Mouse (Mus musculus): Measurements from ENCODE around the gene Ap5z1. TPM values are rescaled to one million over a fixed set of nuclear protein-coding genes. Genes with fewer than 3 reads are reported as not detected.

Gene Ap5z1
- polyA plus RNA-seq, 1 experiment from 2014 or later = 8.8 TPM

DNA sequence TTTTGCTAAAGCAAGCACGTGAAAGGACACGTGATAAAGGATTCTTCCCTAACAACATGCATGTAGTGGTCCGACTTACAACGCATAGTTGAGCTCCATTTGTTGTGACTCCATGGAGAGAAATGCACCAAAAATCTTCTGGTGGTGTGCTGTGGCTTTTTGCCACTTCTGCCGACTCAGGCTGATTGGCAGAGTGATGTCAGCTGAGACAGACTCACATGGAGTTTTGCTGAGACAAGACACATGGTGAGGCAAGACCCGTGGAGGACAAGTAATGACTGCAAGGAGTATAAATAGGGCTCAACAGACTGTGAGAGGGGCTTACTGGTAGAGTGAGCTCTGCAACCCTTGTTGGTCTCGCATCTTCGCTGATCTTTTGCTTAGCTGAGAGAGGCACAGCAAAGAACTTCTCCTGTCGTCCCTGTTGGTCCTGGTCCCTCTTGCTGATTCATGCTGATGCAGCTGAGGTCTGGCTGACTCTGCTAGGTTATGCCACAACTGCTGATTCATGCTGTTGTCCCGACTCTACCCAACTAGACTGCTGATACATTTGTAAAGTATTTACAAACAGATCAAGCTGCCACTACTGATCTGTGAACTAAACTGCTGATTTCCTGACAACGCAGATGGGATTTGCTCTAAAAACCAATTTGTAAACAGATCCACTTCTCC lies 57.6 kb downstream of the Ap5z1 start:
- no peak overlapping the region for H3K9ac ChIP-seq (replicated peaks)
- peaks cover 8% of the 10 kb centered on the region for H3K4me1 ChIP-seq (replicated peaks)
- 85% methylated on average over 11 of the region's 11 CpGs for WGBS
- no peaks in the 10 kb centered on the region for H3K36me3 ChIP-seq
- H3K27ac ChIP-seq = no peak overlapping the region
- H3K9me3 ChIP-seq = no peaks in the 10 kb centered on the region
- H3K4me3 ChIP-seq (replicated peaks) = no peak overlapping the region
- no peaks in the 10 kb centered on the region for H3K27me3 ChIP-seq
- no peak for ATAC-seq (ENCODE audit: insufficient number of reproducible peaks, insufficient read depth, low FRiP score, low TSS enrichment, low read depth)
- no peak overlapping the region for H3K4me2 ChIP-seq

DNA sequence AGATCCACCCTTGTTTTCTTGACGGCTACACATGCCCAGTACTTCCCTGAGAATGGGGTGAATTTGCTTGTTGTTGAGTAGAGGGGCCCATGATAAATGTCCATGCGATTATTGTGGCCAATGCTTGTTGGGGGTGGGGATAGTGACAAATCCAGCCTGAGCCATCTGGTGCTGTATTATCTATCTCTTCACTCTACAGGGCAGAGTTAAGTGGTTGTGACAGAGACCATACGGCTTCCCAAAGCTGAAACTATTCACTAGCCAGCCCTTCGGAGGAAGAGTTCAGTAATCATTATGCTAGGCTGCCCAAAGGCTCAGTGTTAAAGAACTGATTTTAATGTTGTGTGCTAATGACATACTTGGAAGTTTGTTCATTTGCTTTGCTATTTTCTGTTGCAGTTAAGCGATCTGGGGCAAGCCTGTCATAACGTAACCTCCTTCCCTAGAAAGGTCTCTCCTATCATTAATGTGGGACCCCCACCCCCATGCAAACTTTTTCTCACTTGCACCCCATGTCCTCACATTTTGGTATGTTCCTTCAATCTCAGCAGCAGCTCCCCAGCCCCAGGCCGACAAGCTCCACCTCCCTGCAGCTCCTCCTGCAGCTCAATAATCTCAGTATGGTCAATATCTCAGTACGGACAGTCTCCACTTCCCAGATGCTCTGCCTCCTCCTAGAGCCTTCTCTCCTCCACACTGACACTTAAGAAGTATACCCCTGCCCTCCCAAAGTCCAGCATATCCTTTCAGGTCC lies 61.1 kb downstream of the Ap5z1 start:
- no peak overlapping the region for H3K27ac ChIP-seq
- H3K4me2 ChIP-seq = no peak overlapping the region
- H3K4me1 ChIP-seq (replicated peaks) = no peaks in the 10 kb centered on the region
- peaks cover 18% of the 10 kb centered on the region for H3K27me3 ChIP-seq
- no peaks in the 10 kb centered on the region for H3K9me3 ChIP-seq
- H3K4me3 ChIP-seq (replicated peaks) = no peak overlapping the region
- no peak for ATAC-seq (ENCODE audit: insufficient number of reproducible peaks, insufficient read depth, low FRiP score, low TSS enrichment, low read depth)
- WGBS = 75% methylated on average over 8 of the region's 8 CpGs
- H3K9ac ChIP-seq (replicated peaks) = no peak overlapping the region
- H3K36me3 ChIP-seq = no peaks in the 10 kb centered on the region

Other genes starting within 250 kb of the Ap5z1 start
- 6.4 and 7.0 TPM in 2 replicates for gene Foxk1, start 62.4 kb upstream of the Ap5z1 start, polyA plus RNA-seq (2016; fragmentation: Nextera tagmentation; extraction: Ambion mirVana)
- 0.13 and 0.27 TPM in 2 replicates for gene Papolb, start 66.1 kb downstream of the Ap5z1 start, polyA plus RNA-seq (2016; fragmentation: Nextera tagmentation; extraction: Ambion mirVana)
- gene Radil, start 87.2 kb downstream of the Ap5z1 start, polyA plus RNA-seq (2016; fragmentation: Nextera tagmentation; extraction: Ambion mirVana) = 2.8 and 4.4 TPM in 2 replicates
- gene Mmd2, start 144.9 kb downstream of the Ap5z1 start, polyA plus RNA-seq (2016; fragmentation: Nextera tagmentation; extraction: Ambion mirVana) = 1.2 and 1.3 TPM in 2 replicates
- 68.3 and 69.9 TPM in 2 replicates for gene Wipi2, start 163.8 kb downstream of the Ap5z1 start, polyA plus RNA-seq (2016; fragmentation: Nextera tagmentation; extraction: Ambion mirVana)
- 13.9 and 14.8 TPM in 2 replicates for gene Slc29a4, start 228.6 kb downstream of the Ap5z1 start, polyA plus RNA-seq (2016; fragmentation: Nextera tagmentation; extraction: Ambion mirVana)